Mouse (Mus musculus): Measurements from ENCODE around the gene Ptgis. TPM values are rescaled to one million over a fixed set of nuclear protein-coding genes. Genes with fewer than 3 reads are reported as not detected.

Gene Ptgis
- polyA plus RNA-seq, 1 experiment from 2014 or later: 4.4 TPM

Other genes starting within 250 kb of the Ptgis start
- gene Stau1, start 244.3 kb downstream of the Ptgis start, polyA plus RNA-seq (2015; fragmentation: Nextera tagmentation; extraction: Ambion mirVana): 107 and 111 TPM in 2 replicates
- 46.7 and 50.0 TPM in 2 replicates for gene Ddx27, start 225.4 kb downstream of the Ptgis start, polyA plus RNA-seq (2015; fragmentation: Nextera tagmentation; extraction: Ambion mirVana)
- 5.6 and 6.2 TPM in 2 replicates for gene Znfx1, start 177.6 kb downstream of the Ptgis start, polyA plus RNA-seq (2015; fragmentation: Nextera tagmentation; extraction: Ambion mirVana)
- 1.3 and 1.5 TPM in 2 replicates for gene Kcnb1, start 50.4 kb downstream of the Ptgis start, polyA plus RNA-seq (2015; fragmentation: Nextera tagmentation; extraction: Ambion mirVana)
- 9.1 and 9.2 TPM in 2 replicates for gene B4galt5, start 108.6 kb upstream of the Ptgis start, polyA plus RNA-seq (2015; fragmentation: Nextera tagmentation; extraction: Ambion mirVana)
- gene Slc9a8, start 181.1 kb upstream of the Ptgis start, polyA plus RNA-seq (2015; fragmentation: Nextera tagmentation; extraction: Ambion mirVana): 19.5 and 21.1 TPM in 2 replicates